Mouse (Mus musculus): Measurements from ENCODE around the gene Ski. TPM values are rescaled to one million over a fixed set of nuclear protein-coding genes. Genes with fewer than 3 reads are reported as not detected.

Ski gene
- polyA plus RNA-seq (2015; fragmentation: Nextera tagmentation; extraction: Ambion mirVana): 24.4 and 26.3 TPM in 2 replicates

DNA sequence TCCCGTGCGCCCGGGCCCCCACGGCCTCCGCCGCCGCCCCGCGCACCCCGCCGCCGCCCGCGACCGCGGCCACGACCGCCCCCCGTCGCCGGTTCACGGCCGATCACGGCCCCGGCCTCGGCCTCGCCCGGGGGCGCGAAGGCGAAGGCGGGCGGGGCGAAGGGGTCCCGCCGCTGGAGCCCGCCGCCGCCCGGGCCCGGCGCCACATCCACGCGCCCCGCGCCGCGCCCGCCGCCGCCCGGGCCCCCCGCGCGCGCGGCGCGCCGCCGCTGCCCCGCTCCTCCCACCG, at the start of gene Ski:
Gene Ski, minus strand, starts transcription at position 41 of the 289 bp plus-strand sequence.
- peaks cover 36% of the 10 kb centered on the region for H3K4me1 ChIP-seq
- H3K4me2 ChIP-seq (replicated peaks): peak within 1 kb of the TSS; percentile 90
- peak within 1 kb of the TSS; percentile 97 for H3K27ac ChIP-seq (replicated peaks)
- 0% methylated on average over 25 of the region's 63 CpGs for WGBS
- peak within 1 kb of the TSS; percentile 93 for H3K9ac ChIP-seq
- H3K27me3 ChIP-seq: no peaks in the 10 kb centered on the region
- no peaks in the 10 kb centered on the region for H3K9me3 ChIP-seq (replicated peaks)
- no peaks in the 10 kb centered on the region for H3K36me3 ChIP-seq
- peak within 1 kb of the TSS; percentile 87 for H3K4me3 ChIP-seq (replicated peaks)
- ATAC-seq (ENCODE audit: insufficient number of reproducible peaks, low FRiP score, low TSS enrichment, low read depth): no peak

DNA sequence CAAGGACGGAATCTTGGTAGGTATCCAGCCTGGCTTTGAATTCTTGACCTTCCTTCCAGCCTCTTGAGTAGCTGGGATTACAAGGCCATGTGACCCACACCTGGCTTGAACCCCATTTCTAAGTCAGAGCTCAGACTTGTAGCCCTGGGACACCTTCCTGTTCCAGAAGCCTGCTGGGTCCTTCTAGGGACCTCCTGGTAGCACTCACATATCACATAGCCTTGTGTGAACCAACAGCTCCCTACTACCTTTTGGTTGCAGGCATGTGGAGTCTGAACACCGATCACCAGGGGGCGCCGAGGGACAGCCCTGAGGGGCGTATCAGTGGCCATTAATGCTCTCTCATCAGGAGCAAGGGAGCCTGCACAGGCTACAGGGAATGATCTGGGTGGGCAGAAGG, 46.0 kb upstream of the Ski start:
- ATAC-seq (ENCODE audit: insufficient number of reproducible peaks, low FRiP score, low TSS enrichment, low read depth): peak; percentile 52
- Histone ChIP-seq H3K4me1 (peaks cover 35% of the 10 kb centered on the region), H3K4me2 (replicated peaks) (no peak overlapping the region), H3K9me3 (replicated peaks) (no peaks in the 10 kb centered on the region), H3K9ac (no peak overlapping the region), H3K27me3 (no peaks in the 10 kb centered on the region), H3K4me3 (replicated peaks) (no peak overlapping the region), H3K27ac (replicated peaks) (peak overlapping the region; percentile 35), H3K36me3 (no peaks in the 10 kb centered on the region)
- 33% methylated on average over 5 of the region's 5 CpGs for WGBS

DNA sequence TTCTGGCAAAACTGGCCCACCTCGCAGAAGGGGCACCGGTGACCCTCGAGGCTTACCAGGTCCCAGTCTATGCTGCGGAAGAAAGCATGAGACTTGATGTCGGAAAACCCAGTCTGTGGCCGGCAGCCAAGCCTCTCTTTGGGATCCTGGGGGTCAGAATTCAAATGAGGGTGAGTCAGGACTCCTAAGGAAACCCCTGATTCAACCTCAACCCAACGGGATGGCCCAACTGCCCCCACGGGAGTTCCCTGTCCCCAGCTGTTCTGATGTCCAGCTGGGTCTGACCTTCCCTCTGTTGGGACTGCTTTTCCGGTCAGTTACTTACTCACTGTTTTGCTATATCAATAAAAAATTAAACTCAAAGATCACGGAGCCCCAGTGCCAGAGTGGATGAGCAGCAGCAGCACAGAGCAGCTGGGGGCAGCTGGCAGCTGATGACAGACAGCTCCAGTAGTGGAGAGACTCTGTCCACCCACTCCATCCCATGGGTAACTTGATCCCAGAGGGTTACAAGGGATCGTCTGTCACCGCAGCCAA, 45.3 kb upstream of the Ski start:
- Histone ChIP-seq H3K4me2 (replicated peaks) (no peak overlapping the region), H3K4me3 (replicated peaks) (no peak overlapping the region), H3K36me3 (no peaks in the 10 kb centered on the region), H3K9ac (no peak overlapping the region), H3K9me3 (replicated peaks) (no peaks in the 10 kb centered on the region), H3K27ac (replicated peaks) (peak overlapping the region; percentile 35), H3K4me1 (peaks cover 35% of the 10 kb centered on the region), H3K27me3 (no peaks in the 10 kb centered on the region)
- ATAC-seq (ENCODE audit: insufficient number of reproducible peaks, low FRiP score, low TSS enrichment, low read depth): peak; percentile 29; the same call in 1 of the 2 replicates
- WGBS: 53% methylated on average over 12 of the region's 12 CpGs

DNA sequence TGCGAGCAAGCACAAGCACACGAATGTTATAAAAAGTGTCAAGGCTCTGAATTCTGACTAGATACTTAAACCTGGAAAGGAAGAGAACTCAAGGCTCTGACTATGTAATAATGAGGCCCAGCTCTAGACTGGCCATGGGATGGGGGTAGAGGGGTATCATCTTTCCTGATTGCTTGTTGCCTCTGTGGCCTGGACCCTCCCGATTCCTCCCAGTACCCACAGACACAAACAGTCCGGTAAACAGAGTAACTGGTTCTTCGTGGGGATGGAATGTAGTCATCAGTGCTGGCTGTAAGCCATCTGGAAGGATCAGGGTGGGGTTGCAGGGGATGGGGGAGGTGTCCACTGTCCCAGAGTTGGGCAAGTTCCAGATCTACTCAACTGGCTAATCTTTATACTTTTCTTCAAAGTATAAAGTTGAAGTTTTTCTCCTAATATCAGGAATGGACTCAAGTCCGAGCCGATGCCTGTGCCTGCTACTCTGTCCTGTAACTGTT, 44.7 kb upstream of the Ski start:
- no peaks in the 10 kb centered on the region for H3K27me3 ChIP-seq
- peak overlapping the region; percentile 35 for H3K27ac ChIP-seq (replicated peaks)
- peaks cover 35% of the 10 kb centered on the region for H3K4me1 ChIP-seq
- no peak; the same call in 1 of the 2 replicates for ATAC-seq (ENCODE audit: insufficient number of reproducible peaks, low FRiP score, low TSS enrichment, low read depth)
- no peaks in the 10 kb centered on the region for H3K36me3 ChIP-seq
- 40% methylated on average over 7 of the region's 7 CpGs for WGBS
- no peaks in the 10 kb centered on the region for H3K9me3 ChIP-seq (replicated peaks)
- no peak overlapping the region for H3K4me3 ChIP-seq (replicated peaks)
- no peak overlapping the region for H3K4me2 ChIP-seq (replicated peaks)
- no peak overlapping the region for H3K9ac ChIP-seq

GRCm38 (mm10) chr4:155264521-155265321, 42.3 kb upstream of the Ski start:
- Histone ChIP-seq H3K27me3 (no peaks in the 10 kb centered on the region), H3K36me3 (no peaks in the 10 kb centered on the region), H3K4me2 (replicated peaks) (no peak overlapping the region), H3K4me3 (replicated peaks) (no peak overlapping the region), H3K9ac (no peak overlapping the region), H3K27ac (replicated peaks) (no peak overlapping the region), H3K4me1 (peaks cover 35% of the 10 kb centered on the region), H3K9me3 (replicated peaks) (no peaks in the 10 kb centered on the region)
- WGBS: 70% methylated on average over 3 of the region's 3 CpGs
- no peak for ATAC-seq (ENCODE audit: insufficient number of reproducible peaks, low FRiP score, low TSS enrichment, low read depth)

- Histone ChIP-seq H3K27ac (replicated peaks) (peak overlapping the region; percentile 55), H3K4me1 (peaks cover 35% of the 10 kb centered on the region), H3K27me3 (no peaks in the 10 kb centered on the region), H3K4me3 (replicated peaks) (no peak overlapping the region), H3K9ac (0 out of 2 replicates have a peak overlapping the region, but pooled peaks have one; percentile 2), H3K36me3 (peaks cover 24% of the 10 kb centered on the region), H3K9me3 (replicated peaks) (no peaks in the 10 kb centered on the region), H3K4me2 (replicated peaks) (no peak overlapping the region; the same call in 1 of the 2 replicates)
- WGBS: 75% methylated on average over 6 of the region's 6 CpGs
- ATAC-seq (ENCODE audit: insufficient number of reproducible peaks, low FRiP score, low TSS enrichment, low read depth): no peak
These were observed 29.9 kb upstream of the Ski start for GRCm38 (mm10) chr4:155252253-155252652.

DNA sequence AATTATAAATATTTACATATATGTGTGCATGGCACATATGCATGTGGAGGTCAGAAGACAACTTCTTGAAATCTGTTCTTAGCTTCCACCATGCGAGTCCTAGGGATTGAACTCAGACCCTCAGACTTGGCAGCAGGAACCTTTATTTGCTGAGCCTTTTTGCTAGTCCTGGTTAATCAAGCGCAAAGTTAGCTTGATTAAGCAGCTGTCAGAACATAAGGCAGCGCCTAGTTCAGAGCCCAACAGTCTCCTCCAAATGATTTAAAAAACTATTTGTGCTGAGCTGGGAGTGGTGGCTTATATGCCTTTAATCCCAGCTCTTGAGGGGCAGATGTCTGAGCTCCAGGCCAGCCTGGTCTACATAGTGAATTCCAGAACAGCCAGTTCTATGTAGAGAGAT, 28.8 kb upstream of the Ski start:
- no peak for ATAC-seq (ENCODE audit: insufficient number of reproducible peaks, low FRiP score, low TSS enrichment, low read depth)

GRCm38 (mm10) chr4:155250361-155251117, 28.1 kb upstream of the Ski start:
- ATAC-seq (ENCODE audit: insufficient number of reproducible peaks, low FRiP score, low TSS enrichment, low read depth): no peak; the same call in 1 of the 2 replicates
- Histone ChIP-seq H3K4me2 (replicated peaks) (peak overlapping the region; percentile 89), H3K4me1 (peaks cover 50% of the 10 kb centered on the region), H3K4me3 (replicated peaks) (peak overlapping the region; percentile 55), H3K9ac (peak overlapping the region; percentile 50), H3K36me3 (peaks cover 10% of the 10 kb centered on the region), H3K27ac (replicated peaks) (peak overlapping the region; percentile 98), H3K9me3 (replicated peaks) (no peaks in the 10 kb centered on the region), H3K27me3 (no peaks in the 10 kb centered on the region)
- WGBS: 12% methylated on average over 23 of the region's 23 CpGs

More for the DNA sequence above, 28.8 kb upstream of the Ski start:
- no peak overlapping the region for H3K9ac ChIP-seq
- WGBS: 62% methylated on average over 3 of the region's 3 CpGs
- H3K4me2 ChIP-seq (replicated peaks): peak overlapping the region; percentile 89
- peaks cover 15% of the 10 kb centered on the region for H3K36me3 ChIP-seq
- H3K4me3 ChIP-seq (replicated peaks): peak overlapping the region; percentile 55
- H3K27me3 ChIP-seq: no peaks in the 10 kb centered on the region
- peak overlapping the region; percentile 98; the same call in 1 of the 2 replicates for H3K27ac ChIP-seq (replicated peaks)
- peaks cover 44% of the 10 kb centered on the region for H3K4me1 ChIP-seq
- no peaks in the 10 kb centered on the region for H3K9me3 ChIP-seq (replicated peaks)

- H3K27me3 ChIP-seq: no peaks in the 10 kb centered on the region
- 0% methylated on average over 51 of the region's 58 CpGs for WGBS
- peak within 1 kb of the TSS; percentile 98 for H3K27ac ChIP-seq (replicated peaks)
- ATAC-seq (ENCODE audit: insufficient number of reproducible peaks, low FRiP score, low TSS enrichment, low read depth): peak; percentile 93
- no peaks in the 10 kb centered on the region for H3K9me3 ChIP-seq (replicated peaks)
- H3K36me3 ChIP-seq: peaks cover 10% of the 10 kb centered on the region
- H3K9ac ChIP-seq: peak within 1 kb of the TSS; percentile 50
- H3K4me1 ChIP-seq: peaks cover 52% of the 10 kb centered on the region
- H3K4me2 ChIP-seq (replicated peaks): peak within 1 kb of the TSS; percentile 89
- H3K4me3 ChIP-seq (replicated peaks): peak within 1 kb of the TSS; percentile 55
These were observed 27.4 kb upstream of the Ski start, which contains the start of gene Faap20 for GRCm38 (mm10) chr4:155249648-155250351. Gene Faap20 (plus strand): TSS chr4:155249802.

DNA sequence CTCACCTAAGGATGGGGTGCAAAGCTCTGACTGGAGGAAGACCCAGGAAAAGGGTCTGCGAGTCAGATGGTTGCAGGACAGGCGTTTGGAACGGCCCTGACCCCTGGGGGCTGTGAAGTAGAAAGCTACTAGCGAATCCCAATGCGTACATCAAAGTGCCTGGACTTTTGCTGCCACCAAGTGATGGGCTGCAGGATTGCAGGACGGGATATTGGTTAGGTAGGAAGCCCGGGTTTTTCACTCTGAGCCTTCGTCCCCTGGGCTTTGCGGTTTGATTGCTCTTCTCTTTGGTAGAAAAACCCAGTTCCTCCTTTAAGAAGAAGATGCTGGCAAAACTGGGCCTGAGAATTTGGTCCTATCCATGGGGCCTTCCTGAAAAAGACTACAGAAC, 26.9 kb upstream of the Ski start:
- Histone ChIP-seq H3K9ac (peak overlapping the region; percentile 50), H3K4me1 (peaks cover 52% of the 10 kb centered on the region), H3K36me3 (peaks cover 9% of the 10 kb centered on the region), H3K4me3 (replicated peaks) (peak overlapping the region; percentile 55), H3K9me3 (replicated peaks) (no peaks in the 10 kb centered on the region), H3K4me2 (replicated peaks) (peak overlapping the region; percentile 89), H3K27me3 (no peaks in the 10 kb centered on the region), H3K27ac (replicated peaks) (peak overlapping the region; percentile 98)
- ATAC-seq (ENCODE audit: insufficient number of reproducible peaks, low FRiP score, low TSS enrichment, low read depth): peak; percentile 66
- 0% methylated on average over 9 of the region's 9 CpGs for WGBS

Measured in embryonic facial prominence, embryonic 15.5 days (tissue).